Mouse (Mus musculus) neural tube, embryonic 15.5 days (tissue): ENCODE measurements around the gene Pde1a. TPM values are rescaled to one million over a fixed set of nuclear protein-coding genes. Genes with fewer than 3 reads are reported as not detected.

ENCODE experiments used
- ATAC-seq: fragments of 200-750 bp; cut with Nextera tagmentation; 2 replicates; pipeline ENCODE4 v1.8.0; 2017; ENCODE audit warnings: mild to moderate bottlenecking, moderate TSS enrichment, moderate library complexity; ENCODE audit not compliant: low FRiP score
- H3K27ac ChIP-seq: fragments of 300-500 bp; sonication (generic); replicated peaks from 2 replicates; pipeline ENCODE4 v1.5.1; 2015; ENCODE audit warnings: mild to moderate bottlenecking, inconsistent platforms
- H3K27me3 ChIP-seq: fragments of 300-500 bp; sonication (generic); replicated peaks from 2 replicates; pipeline ENCODE4 v1.6.1; 2015; ENCODE audit warnings: inconsistent platforms
- H3K36me3 ChIP-seq: fragments of 300-500 bp; sonication (generic); 2 replicates; pipeline ENCODE4 v1.6.1; 2015; ENCODE audit warnings: inconsistent platforms
- H3K4me1 ChIP-seq: fragments of 300-500 bp; sonication (generic); 2 replicates; pipeline ENCODE4 v1.6.1; 2015; ENCODE audit warnings: inconsistent platforms
- H3K4me2 ChIP-seq: fragments of 300-500 bp; sonication (generic); 2 replicates; pipeline ENCODE4 v1.6.1; 2015; ENCODE audit warnings: inconsistent platforms, mild to moderate bottlenecking, moderate library complexity
- H3K4me3 ChIP-seq: fragments of 300-500 bp; sonication (generic); replicated peaks from 2 replicates; pipeline ENCODE4 v1.5.1; 2015; ENCODE audit warnings: mild to moderate bottlenecking, inconsistent platforms
- H3K9ac ChIP-seq: fragments of 300-500 bp; sonication (generic); replicated peaks from 2 replicates; pipeline ENCODE4 v1.6.1; 2015; ENCODE audit warnings: mild to moderate bottlenecking, inconsistent platforms
- H3K9me3 ChIP-seq: fragments of 300-500 bp; sonication (generic); replicated peaks from 2 replicates; pipeline ENCODE4 v1.6.1; 2016; ENCODE audit warnings: inconsistent platforms
- WGBS: fragments of 180-500 bp; shearing (Covaris S2); methylation state at CpG from one replicate; pipeline ENCODE4 v1.1.7; 2015; ENCODE audit warnings: mixed read lengths; 5-methylcytosine and 5-hydroxymethylcytosine counted together
- polyA plus RNA-seq: library from polyadenylated mRNA; unstranded; fragments of >200 nt; fragmentation: Nextera tagmentation; extraction: Ambion mirVana; gene quantifications from 2 replicates; pipeline ENCODE4 v1.2.1, GENCODE M21; 2015

Pde1a gene
- polyA plus RNA-seq, 1 experiment from 2014 or later: 12.0 TPM

- Histone ChIP-seq H3K27ac (no peak overlapping the region), H3K4me2 (no peak overlapping the region), H3K9ac (no peak overlapping the region), H3K4me3 (no peak overlapping the region), H3K4me1 (no peaks in the 10 kb centered on the region), H3K36me3 (no peaks in the 10 kb centered on the region), H3K9me3 (no peaks in the 10 kb centered on the region), H3K27me3 (no peaks in the 10 kb centered on the region)
- 88% methylated on average over 9 of the region's 9 CpGs for WGBS
- no peak for ATAC-seq
Observed at GRCm38 (mm10) chr2:80080090-80080821, 49.0 kb downstream of the Pde1a start.

- Histone ChIP-seq H3K4me2 (no peak overlapping the region), H3K4me3 (no peak overlapping the region), H3K9me3 (no peaks in the 10 kb centered on the region), H3K9ac (no peak overlapping the region), H3K36me3 (no peaks in the 10 kb centered on the region), H3K27me3 (no peaks in the 10 kb centered on the region), H3K27ac (no peak overlapping the region), H3K4me1 (no peaks in the 10 kb centered on the region)
- ATAC-seq: no peak
- WGBS: 90% methylated on average over 4 of the region's 4 CpGs
Observed at GRCm38 (mm10) chr2:80079618-80080017, 49.6 kb downstream of the Pde1a start.

GRCm38 (mm10) chr2:80076323-80076722 is 52.9 kb downstream of the Pde1a start:
- no peak overlapping the region for H3K9ac ChIP-seq
- ATAC-seq: no peak
- H3K27ac ChIP-seq: no peak overlapping the region
- no peak overlapping the region for H3K4me2 ChIP-seq
- no peak overlapping the region for H3K4me3 ChIP-seq
- no peaks in the 10 kb centered on the region for H3K27me3 ChIP-seq
- 80% methylated on average over 4 of the region's 4 CpGs for WGBS
- H3K36me3 ChIP-seq: no peaks in the 10 kb centered on the region
- H3K4me1 ChIP-seq: no peaks in the 10 kb centered on the region
- no peaks in the 10 kb centered on the region for H3K9me3 ChIP-seq

- Histone ChIP-seq H3K27ac (no peak overlapping the region), H3K9ac (no peak overlapping the region)
Observed at GRCm38 (mm10) chr2:80074531-80074930, 54.7 kb downstream of the Pde1a start.

GRCm38 (mm10) chr2:80074046-80074445 is 55.2 kb downstream of the Pde1a start:
- WGBS: 74% methylated on average over 5 of the region's 5 CpGs
- no peak for ATAC-seq
- H3K27me3 ChIP-seq: no peaks in the 10 kb centered on the region
- H3K4me2 ChIP-seq: no peak overlapping the region
- H3K4me1 ChIP-seq: no peaks in the 10 kb centered on the region
- no peaks in the 10 kb centered on the region for H3K36me3 ChIP-seq
- no peak overlapping the region for H3K9ac ChIP-seq
- no peaks in the 10 kb centered on the region for H3K9me3 ChIP-seq
- no peak overlapping the region for H3K4me3 ChIP-seq
- no peak overlapping the region for H3K27ac ChIP-seq

More at GRCm38 (mm10) chr2:80074531-80074930, 54.7 kb downstream of the Pde1a start:
- no peaks in the 10 kb centered on the region for H3K36me3 ChIP-seq
- H3K27me3 ChIP-seq: no peaks in the 10 kb centered on the region
- H3K4me1 ChIP-seq: no peaks in the 10 kb centered on the region
- 91% methylated on average over 2 of the region's 2 CpGs for WGBS
- H3K9me3 ChIP-seq: no peaks in the 10 kb centered on the region
- no peak overlapping the region for H3K4me3 ChIP-seq
- ATAC-seq: no peak
- H3K4me2 ChIP-seq: no peak overlapping the region

- WGBS: 76% methylated on average over 2 of the region's 2 CpGs
- no peaks in the 10 kb centered on the region for H3K4me1 ChIP-seq
- no peak overlapping the region for H3K4me2 ChIP-seq
- no peak overlapping the region for H3K27ac ChIP-seq
- no peaks in the 10 kb centered on the region for H3K9me3 ChIP-seq
- no peaks in the 10 kb centered on the region for H3K27me3 ChIP-seq
- no peak overlapping the region for H3K4me3 ChIP-seq
- ATAC-seq: no peak
- H3K36me3 ChIP-seq: no peaks in the 10 kb centered on the region
- H3K9ac ChIP-seq: no peak overlapping the region
Observed at GRCm38 (mm10) chr2:80073426-80073825, 55.8 kb downstream of the Pde1a start.

- Histone ChIP-seq H3K27ac (no peak overlapping the region), H3K27me3 (no peaks in the 10 kb centered on the region), H3K9ac (no peak overlapping the region), H3K36me3 (no peaks in the 10 kb centered on the region), H3K4me2 (no peak overlapping the region), H3K4me1 (no peaks in the 10 kb centered on the region), H3K9me3 (no peaks in the 10 kb centered on the region), H3K4me3 (no peak overlapping the region)
- 80% methylated on average over 3 of the region's 3 CpGs for WGBS
- no peak for ATAC-seq
Observed at GRCm38 (mm10) chr2:80069745-80070144, 59.5 kb downstream of the Pde1a start.

- H3K4me1 ChIP-seq: no peaks in the 10 kb centered on the region
- H3K36me3 ChIP-seq: no peaks in the 10 kb centered on the region
- no peaks in the 10 kb centered on the region for H3K27me3 ChIP-seq
- no peak overlapping the region for H3K4me3 ChIP-seq
- WGBS: 89% methylated on average over 4 of the region's 4 CpGs
- no peak overlapping the region for H3K4me2 ChIP-seq
- H3K9ac ChIP-seq: no peak overlapping the region
- H3K9me3 ChIP-seq: no peaks in the 10 kb centered on the region
- ATAC-seq: no peak
- H3K27ac ChIP-seq: no peak overlapping the region
Observed at GRCm38 (mm10) chr2:80066449-80066848, 62.8 kb downstream of the Pde1a start.

- H3K27me3 ChIP-seq: no peaks in the 10 kb centered on the region
Observed at GRCm38 (mm10) chr2:80056062-80056461, 73.2 kb downstream of the Pde1a start.

GRCm38 (mm10) chr2:80054042-80054441 is 75.2 kb downstream of the Pde1a start:
- Histone ChIP-seq H3K9ac (no peak overlapping the region), H3K4me1 (no peaks in the 10 kb centered on the region), H3K9me3 (no peaks in the 10 kb centered on the region), H3K27ac (no peak overlapping the region), H3K4me2 (no peak overlapping the region), H3K4me3 (no peak overlapping the region), H3K27me3 (no peaks in the 10 kb centered on the region), H3K36me3 (no peaks in the 10 kb centered on the region)
- no peak for ATAC-seq
- WGBS: 81% methylated on average over 3 of the region's 3 CpGs

More at GRCm38 (mm10) chr2:80056062-80056461, 73.2 kb downstream of the Pde1a start:
- Histone ChIP-seq H3K36me3 (no peaks in the 10 kb centered on the region), H3K4me1 (no peaks in the 10 kb centered on the region), H3K4me2 (no peak overlapping the region), H3K27ac (no peak overlapping the region), H3K9me3 (no peaks in the 10 kb centered on the region), H3K4me3 (no peak overlapping the region), H3K9ac (no peak overlapping the region)
- no peak for ATAC-seq

- no peak overlapping the region for H3K4me2 ChIP-seq
- no peaks in the 10 kb centered on the region for H3K4me1 ChIP-seq
- 87% methylated on average over 4 of the region's 4 CpGs for WGBS
- no peaks in the 10 kb centered on the region for H3K36me3 ChIP-seq
- H3K9me3 ChIP-seq: no peaks in the 10 kb centered on the region
- no peaks in the 10 kb centered on the region for H3K27me3 ChIP-seq
- no peak for ATAC-seq
- no peak overlapping the region for H3K9ac ChIP-seq
- no peak overlapping the region for H3K4me3 ChIP-seq
- no peak overlapping the region for H3K27ac ChIP-seq
Observed at GRCm38 (mm10) chr2:80046751-80047513, 82.3 kb downstream of the Pde1a start.
